ENCODE assay signal across 9 mouse cellular contexts in genomic region chr11:49927169-49927568, GRCm38 (mm10). TPM values are rescaled to one million over a fixed set of nuclear protein-coding genes. Genes with fewer than 3 reads are reported as not detected.
DNase-seq lines count a peak whose midpoint lies in the region; ATAC-seq and TF ChIP-seq lines count a peak whose summit lies in the region.
"Had no signal": no experiment of that assay in that cellular context is flagged by ENCODE, and none has a peak within 500 bp of the region (broad histone marks: within the 10 kb centered on the region; RNA-seq: fewer than 3 reads in every experiment).

No protein-coding gene starts in this region.

- peak overlapping the region; percentile 44 for H3K4me2 ChIP-seq in embryonic facial prominence, embryonic 13.5 days
- H3K4me2 ChIP-seq in hindbrain, postnatal 0 days (ENCODE audit: low read depth, low read length): peak overlapping the region; percentile 14; the same call in 1 of the 2 replicates

- no peak overlapping the region for H3K4me3 ChIP-seq in embryonic facial prominence, embryonic 13.5 days
- no peak overlapping the region for H3K4me3 ChIP-seq in hindbrain, postnatal 0 days (ENCODE audit: low read length)

- H3K4me1 ChIP-seq in embryonic facial prominence, embryonic 13.5 days: peaks cover 15% of the 10 kb centered on the region
- peaks cover 17% of the 10 kb centered on the region for H3K4me1 ChIP-seq in hindbrain, postnatal 0 days (ENCODE audit: insufficient read depth, low read length)

- peak; percentile 41 for TF ChIP-seq CTCF in hindbrain, postnatal 0 days (IDR thresholded peaks at IDR 0.05; ENCODE audit: low read depth)

- no peak overlapping the region for H3K9ac ChIP-seq in embryonic facial prominence, embryonic 13.5 days
- H3K9ac ChIP-seq in hindbrain, postnatal 0 days (replicated peaks; ENCODE audit: low read length): no peak overlapping the region

- H3K36me3 ChIP-seq in embryonic facial prominence, embryonic 13.5 days: no peaks in the 10 kb centered on the region
- H3K36me3 ChIP-seq in hindbrain, postnatal 0 days (ENCODE audit: insufficient read depth, low read length): no peaks in the 10 kb centered on the region

- intact Hi-C loops in left cerebral cortex, postnatal 14 days (cut with DNase I): no loop called here

- no peaks in the 10 kb centered on the region for H3K9me3 ChIP-seq in embryonic facial prominence, embryonic 13.5 days
- no peaks in the 10 kb centered on the region for H3K9me3 ChIP-seq in hindbrain, postnatal 0 days (ENCODE audit: low read length)

- 11% methylated on average over 4 of the region's 4 CpGs for WGBS in embryonic facial prominence, embryonic 13.5 days
- WGBS in hindbrain, postnatal 0 days: 18% methylated on average over 4 of the region's 4 CpGs

- ATAC-seq in embryonic facial prominence, embryonic 13.5 days (ENCODE audit: insufficient number of reproducible peaks, insufficient read depth, low FRiP score, low TSS enrichment, low read depth): no peak
- ATAC-seq in hindbrain, postnatal 0 days: no peak

- H3K27me3 ChIP-seq in embryonic facial prominence, embryonic 13.5 days: no peaks in the 10 kb centered on the region
- H3K27me3 ChIP-seq in hindbrain, postnatal 0 days (ENCODE audit: insufficient read depth, low read length): no peaks in the 10 kb centered on the region

- H3K27ac ChIP-seq in embryonic facial prominence, embryonic 13.5 days: peak overlapping the region; percentile 28; the same call in 1 of the 2 replicates
- H3K27ac ChIP-seq in hindbrain, postnatal 0 days: peak overlapping the region; percentile 55

- DNase-seq in left cerebral cortex, postnatal 14 days (ENCODE audit: low spot score in 2 of 2): peak; percentile 52 to 61
- DNase-seq in left cerebral cortex, adult 8-10 months (ENCODE audit: low spot score in 2 of 2): no peak
- peak; percentile 70 for DNase-seq in hindbrain, postnatal 0 days (ENCODE audit: low spot score)
- peak; percentile 17 for DNase-seq in right cerebral cortex, postnatal 4 days
- no peak for DNase-seq in frontal cortex, postnatal 25 days (ENCODE audit: low spot score in 2 of 2)
- no peak for DNase-seq in gastrocnemius, postnatal 4 days (ENCODE audit: low spot score in 2 of 2)
- no peak for DNase-seq in spleen, postnatal 4 days (ENCODE audit: low spot score in 2 of 2)

RNA-seq across cellular contexts. Expression of gene Rasgef1c, which starts 25.5 kb away (rescaled TPM):
- total RNA-seq in left cerebral cortex, postnatal 14 days (2021): 10 to 100 TPM; 27.0 to 32.1 TPM
- total RNA-seq in left cerebral cortex, adult 8-10 months (2022): 10 to 100 TPM; 30.9 to 37.4 (median 34.3) TPM
- polyA plus RNA-seq in embryonic facial prominence, embryonic 13.5 days (2015; fragmentation: Nextera tagmentation; extraction: Ambion mirVana): 0.11 and 0.24 TPM in 2 replicates
- 50.2 and 53.9 TPM in 2 replicates for total RNA-seq in hindbrain, postnatal 0 days (2014; rRNA removed)
- 44.9 and 45.2 TPM in 2 replicates for polyA plus RNA-seq in hindbrain, postnatal 0 days (2015; fragmentation: Nextera tagmentation; extraction: Ambion mirVana)
- total RNA-seq in gastrocnemius, postnatal 4 days (2021): 1 to 10 TPM; 2.3 TPM
- polyA plus RNA-seq: heart, postnatal 0 days had no signal

Comparison
In these comparisons a context has a peak if more than half of its experiments do, and no peak if none do; other contexts are left out.
1. DNase-seq: peak in left cerebral cortex, postnatal 14 days (2 of 2), hindbrain, postnatal 0 days (single experiment) and right cerebral cortex, postnatal 4 days (single experiment); none in left cerebral cortex, adult 8-10 months (0 of 2), frontal cortex, postnatal 25 days (0 of 2), gastrocnemius, postnatal 4 days (0 of 2) and spleen, postnatal 4 days (0 of 2).
2. RNA of gene Rasgef1c, which starts 25.5 kb away (total RNA-seq): 50.2 to 53.9 TPM in hindbrain, postnatal 0 days, 30.9 to 37.4 TPM in left cerebral cortex, adult 8-10 months and 27.0 to 32.1 TPM in left cerebral cortex, postnatal 14 days; 2.3 TPM in gastrocnemius, postnatal 4 days; every median in the first group is over 4 times any median in the second.